Mouse (Mus musculus) retina, adult 2 months (tissue): ENCODE data around the gene Fam193b.

Experiments
- DNase-seq: peaks from one replicate; pipeline ENCODE4 v3.0.0-alpha.2; 2012; ENCODE audit warnings: low read depth, low spot score

The Fam193b gene

DNA sequence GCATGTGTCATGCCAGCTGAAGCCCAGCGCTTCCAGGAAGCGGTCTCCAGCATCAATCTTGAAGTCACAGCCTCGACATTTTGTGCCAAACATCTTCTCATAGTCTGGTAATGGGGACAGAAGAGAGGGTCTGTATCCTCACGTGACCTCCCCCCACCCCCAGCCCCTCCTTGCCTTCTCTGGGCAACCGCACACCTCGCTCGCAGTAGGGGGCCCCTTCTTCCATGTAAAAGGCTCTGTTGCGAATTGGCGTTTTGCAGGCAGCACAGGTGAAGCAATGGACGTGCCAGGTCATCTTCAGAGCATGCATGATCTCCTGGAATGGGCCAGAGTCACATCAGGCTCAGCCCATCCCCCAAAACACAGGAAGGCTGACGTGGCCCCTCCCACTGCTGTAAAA is 72.0 kb downstream of the Fam193b start:
- DNase-seq = no peak

DNA sequence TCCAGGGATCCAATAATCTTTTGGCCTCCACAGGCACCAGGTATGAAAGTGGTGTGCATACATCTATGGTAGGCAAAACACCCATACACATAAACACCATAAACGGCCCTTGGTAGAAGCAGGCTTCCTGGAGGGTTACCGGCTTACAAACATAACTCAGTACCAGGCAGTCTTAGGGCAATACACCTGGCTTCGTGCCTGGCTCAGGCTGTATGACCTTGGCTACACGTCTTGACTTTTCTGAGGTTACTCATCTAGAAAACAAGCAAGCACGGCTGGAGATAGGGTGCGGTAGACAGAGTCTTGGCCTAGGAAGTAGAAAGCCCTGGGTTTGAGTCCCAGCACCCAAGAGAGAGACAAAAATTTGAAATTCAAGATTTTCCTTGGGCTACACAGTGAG is 74.3 kb downstream of the Fam193b start:
- DNase-seq = no peak

- DNase-seq = no peak
Observed at GRCm38 (mm10) chr13:55495702-55496101, 75.2 kb downstream of the Fam193b start.

- no peak for DNase-seq
Observed at GRCm38 (mm10) chr13:55494883-55495621, 75.9 kb downstream of the Fam193b start.

DNA sequence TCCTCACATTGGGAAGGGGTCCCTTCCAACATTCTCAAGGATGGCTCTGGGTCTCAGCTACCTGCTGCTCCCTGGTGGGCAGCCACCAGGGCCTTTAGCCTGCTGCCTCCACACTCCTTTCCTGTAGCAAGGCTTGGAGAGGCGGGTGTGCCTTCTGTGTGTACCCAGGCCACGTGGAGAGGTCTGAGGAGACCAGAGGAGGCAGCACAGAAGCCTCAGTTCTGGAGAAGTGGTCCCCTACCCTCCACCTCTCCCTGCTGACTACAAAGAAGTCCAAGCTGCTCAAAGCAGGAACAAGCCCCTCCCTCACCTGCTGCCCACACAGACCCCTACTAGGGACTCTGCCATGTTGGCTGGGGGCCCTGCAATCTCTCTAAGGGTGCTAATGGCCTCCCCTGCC is 76.7 kb downstream of the Fam193b start:
- no peak for DNase-seq
